Mouse (Mus musculus): ENCODE results near the gene Dclre1c.

The Dclre1c gene

DNA sequence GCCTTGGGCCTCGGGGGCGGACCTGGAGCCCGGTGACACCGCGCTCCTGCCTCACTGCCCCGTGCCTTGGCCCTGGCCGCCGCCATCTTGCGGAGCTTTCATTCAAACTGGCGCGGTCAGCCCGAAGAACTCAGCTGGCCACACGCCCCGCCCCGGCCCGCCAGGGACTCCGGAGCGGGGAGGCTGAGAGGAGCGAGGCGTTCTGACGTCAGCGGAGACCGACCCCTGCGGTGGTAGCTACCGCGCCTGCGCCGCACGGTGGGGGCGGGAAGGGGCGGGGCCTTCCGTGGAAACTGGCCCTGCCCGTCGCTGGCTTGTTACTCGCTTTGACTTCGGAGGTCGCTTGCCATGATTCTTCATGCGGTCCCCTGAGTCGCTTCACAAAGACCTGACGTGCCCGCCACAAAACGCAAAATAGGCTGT, 50.9 kb downstream of the Dclre1c start, which contains the start of gene Suv39h2:
Suv39h2 (minus strand) TSS at position 171 of the 423 bp plus-strand sequence.
- DNase-seq (ENCODE audit: low spot score) = peak; percentile 94

GRCm38 (mm10) chr2:3475746-3476251, 51.9 kb downstream of the Dclre1c start:
- DNase-seq (ENCODE audit: low spot score) = peak; percentile 7

DNA sequence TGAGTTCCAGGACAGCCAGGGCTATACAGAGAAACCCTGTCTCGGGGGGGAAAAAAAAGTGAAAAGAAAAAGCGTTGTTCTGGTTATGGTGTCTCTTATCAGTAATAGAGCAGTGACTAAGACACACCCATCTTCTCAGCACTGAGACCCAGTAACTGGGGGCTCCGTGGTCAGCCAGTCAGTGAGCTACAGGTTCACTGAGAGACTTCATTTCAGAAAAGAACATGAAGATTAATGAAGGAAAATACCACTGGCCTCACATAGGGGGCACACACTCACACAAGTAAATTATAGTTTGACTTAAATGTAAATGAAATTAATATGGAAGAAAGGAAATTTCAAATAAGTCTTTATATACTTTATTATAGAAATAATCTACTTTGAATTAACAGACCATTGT, 56.3 kb downstream of the Dclre1c start:
- DNase-seq (ENCODE audit: low spot score) = no peak

- no peak for DNase-seq (ENCODE audit: low spot score)
Measured at GRCm38 (mm10) chr2:3489816-3490215, 65.9 kb downstream of the Dclre1c start.

GRCm38 (mm10) chr2:3493833-3494409, 70.0 kb downstream of the Dclre1c start:
- DNase-seq (ENCODE audit: low spot score) = no peak

DNA sequence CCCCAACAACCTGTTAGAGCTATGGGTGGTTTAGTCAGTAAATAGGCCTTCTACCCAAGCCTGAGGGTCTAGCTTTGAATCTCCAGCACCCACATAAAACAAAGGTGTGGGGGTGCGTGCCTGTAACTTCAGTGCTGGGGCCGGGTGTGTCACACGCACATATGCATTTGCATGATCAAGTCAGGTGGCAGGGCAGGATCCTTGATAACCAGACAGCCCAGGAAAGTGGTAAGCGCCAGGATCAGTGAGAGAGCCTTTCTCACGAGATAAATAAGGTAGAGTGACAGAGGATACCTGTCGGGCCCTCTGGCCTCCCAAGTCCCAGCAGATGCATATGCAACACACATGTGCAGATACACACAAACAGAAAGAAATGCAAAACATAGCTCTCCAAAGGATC, 75.6 kb downstream of the Dclre1c start:
- DNase-seq (ENCODE audit: low spot score) = no peak

- no peak for DNase-seq (ENCODE audit: low spot score)
Measured at GRCm38 (mm10) chr2:3500886-3501285, 77.0 kb downstream of the Dclre1c start.

DNA sequence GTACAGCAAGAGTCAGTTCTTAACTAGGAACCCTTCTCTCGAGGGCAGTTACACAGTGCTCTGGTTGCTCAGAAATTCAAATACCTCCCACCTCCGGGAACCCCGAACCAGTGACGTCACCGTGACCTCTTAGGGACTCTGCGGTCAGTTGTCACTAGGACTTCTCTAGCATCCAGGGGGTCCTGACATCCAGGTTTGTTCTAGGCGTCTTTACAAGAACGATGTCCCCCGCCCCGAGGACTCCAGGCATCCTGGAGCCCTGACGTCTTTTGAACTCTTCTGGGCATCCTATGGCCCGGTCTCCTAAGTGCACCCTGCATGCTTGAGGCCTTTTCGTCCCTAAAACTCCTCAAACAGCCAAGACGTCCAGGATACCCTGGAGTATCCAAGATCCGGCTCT, 88.1 kb downstream of the Dclre1c start:
- peak; percentile 38 for DNase-seq (ENCODE audit: low spot score)

GRCm38 (mm10) chr2:3512552-3513454, 88.9 kb downstream of the Dclre1c start, which contains the start of the genes Gm45902, Hspa14 and Cdnf:
Gene Gm45902, minus strand, starts transcription at chr2:3512790.
Gene Hspa14, minus strand, starts transcription at chr2:3512814.
Gene Cdnf, plus strand, starts transcription at chr2:3513030.
- DNase-seq (ENCODE audit: low spot score) = peak; percentile 98
